Mouse (Mus musculus) cerebellum, postnatal 25 days (tissue): ENCODE measurements at regions not wholly inside any gene's neighbourhood (a gene's known extent, or its start where the extent isn't known, plus 50 kb on each side); places are given as distances from the start of the nearest gene placed in this dataset.
A peak's percentile ranks its signal among the peaks of the same experiment; 100 is the strongest.
"Not testable (repeated sequence)": the region's sequence is repeated elsewhere in the genome, so short reads cannot be mapped to it uniquely, and the experiment has no call there.

Experiments
- DNase-seq, 2 experiments: peaks; one replicate each; pipeline ENCODE4 v3.0.0; 2021; ENCODE audit warnings: mixed read lengths in 2 of 2

GRCm38 (mm10) chr4:8084954-8085639, 153.7 kb downstream of the Car8 start:
- peak; percentile 53 to 78 for DNase-seq

GRCm38 (mm10) chr4:8079349-8079748, 159.5 kb downstream of the Car8 start:
- no peak for DNase-seq

GRCm38 (mm10) chr4:8072989-8073573, 165.8 kb downstream of the Car8 start:
- DNase-seq: no peak

DNA sequence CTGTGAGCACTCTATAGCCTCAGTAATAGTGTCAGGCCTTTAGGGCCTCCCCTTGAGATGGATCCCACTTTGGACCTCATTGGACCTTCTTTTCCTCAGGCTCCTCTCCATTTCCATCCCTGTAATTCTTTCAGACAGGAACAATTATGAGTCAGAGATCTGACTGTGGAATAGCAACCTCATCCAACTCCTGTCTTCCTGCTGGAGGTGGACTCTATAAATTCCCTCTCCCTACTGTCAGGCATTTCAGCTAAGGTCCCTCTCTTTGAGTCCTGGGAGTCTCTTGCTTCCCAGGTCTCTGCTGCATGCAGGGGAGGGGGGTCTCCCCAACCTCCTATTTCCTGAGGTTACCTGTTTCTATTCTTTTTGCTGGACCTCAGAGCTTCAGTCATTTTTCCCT, 168.1 kb downstream of the Car8 start:
- not testable (repeated sequence) for DNase-seq

DNA sequence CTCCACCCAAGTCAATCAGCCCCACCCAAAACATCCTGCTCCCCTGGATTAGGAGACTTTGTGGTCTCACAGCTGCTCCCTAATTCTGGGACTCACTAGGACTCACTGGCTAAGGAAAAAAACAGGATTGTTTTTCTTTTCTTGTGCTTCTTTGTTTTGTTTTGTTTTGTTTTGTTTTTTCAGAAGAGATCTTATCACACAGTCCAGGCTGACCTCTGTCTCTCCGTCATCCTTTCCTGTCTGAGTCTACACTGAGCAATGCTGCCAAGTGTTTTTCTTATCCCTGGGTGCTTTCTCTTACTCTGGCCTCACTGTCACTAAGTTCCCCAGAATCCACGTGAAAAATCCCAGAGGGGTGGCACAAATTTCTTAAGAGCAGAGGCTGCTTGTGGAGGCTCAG, 170.8 kb downstream of the Car8 start:
- DNase-seq: no peak

GRCm38 (mm10) chr4:8041776-8042175, 197.1 kb downstream of the Car8 start:
- DNase-seq: no peak

GRCm38 (mm10) chr4:8037863-8038262, 201.0 kb downstream of the Car8 start:
- DNase-seq: no peak

- DNase-seq: not testable (repeated sequence)
Observed at GRCm38 (mm10) chr4:8033402-8033801, 205.4 kb downstream of the Car8 start.

DNA sequence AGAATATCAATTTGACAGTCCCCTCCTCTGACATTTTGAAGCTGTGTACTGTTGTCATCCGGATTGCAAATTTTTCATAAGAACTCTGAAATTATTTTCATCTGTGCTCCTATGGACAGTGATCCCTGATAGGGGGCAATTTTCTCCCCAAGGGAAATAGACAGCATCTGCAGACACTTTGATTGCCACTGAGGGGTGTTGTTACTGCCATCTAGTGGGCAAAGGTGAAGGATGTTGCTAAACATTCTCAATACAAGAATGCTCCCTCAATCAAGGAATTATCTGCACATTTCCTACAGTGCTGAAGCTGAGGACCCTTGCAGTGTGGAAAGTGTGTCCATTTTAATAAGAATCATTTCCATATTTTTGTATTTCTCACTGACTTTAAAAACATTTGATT, 233.7 kb downstream of the Car8 start:
- peak; percentile 8 to 41 for DNase-seq

DNA sequence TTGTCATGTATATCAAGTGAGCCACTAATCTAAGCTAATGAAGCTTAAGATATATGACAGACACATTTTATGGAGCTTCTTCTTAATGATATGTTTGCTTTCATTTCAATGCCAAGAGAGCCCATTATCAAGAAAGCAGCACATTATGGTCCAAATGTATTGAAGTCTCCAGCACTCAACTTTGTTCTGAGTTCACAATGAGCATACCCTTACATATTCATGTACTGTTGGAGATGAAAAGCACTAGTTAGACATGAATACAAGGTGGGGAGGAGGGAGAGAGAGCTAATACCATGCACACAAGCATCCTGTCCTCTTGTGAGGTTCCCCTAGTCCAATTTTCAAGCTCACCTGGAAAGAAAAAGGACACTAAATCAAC, 241.3 kb downstream of the Car8 start:
- DNase-seq: no peak

- DNase-seq: no peak
Observed at GRCm38 (mm10) chr4:7996923-7997574, 241.8 kb downstream of the Car8 start.

- DNase-seq: no peak
Observed at GRCm38 (mm10) chr4:7992944-7993343, 245.9 kb downstream of the Car8 start.

DNA sequence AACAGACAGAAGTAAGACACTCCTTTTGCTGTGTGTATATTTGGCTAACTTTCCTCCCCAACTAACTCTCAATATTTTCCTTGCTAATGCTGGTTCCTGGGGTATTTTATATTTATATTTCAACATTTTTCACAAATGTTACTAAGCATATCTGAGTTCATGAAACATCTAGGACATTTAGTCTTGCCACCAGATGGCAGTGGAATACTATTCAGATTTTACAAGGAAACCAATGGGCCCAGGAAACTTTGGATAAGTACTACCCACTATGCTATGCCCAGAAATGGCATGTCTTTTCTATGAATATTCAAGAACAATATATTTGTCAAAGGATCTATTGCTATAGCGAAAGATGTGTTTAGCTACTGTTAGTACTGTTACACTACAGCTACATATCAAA, 251.1 kb downstream of the Car8 start:
- DNase-seq: no peak

- no peak for DNase-seq
Observed at GRCm38 (mm10) chr4:7987346-7987745, 251.5 kb downstream of the Car8 start.

DNA sequence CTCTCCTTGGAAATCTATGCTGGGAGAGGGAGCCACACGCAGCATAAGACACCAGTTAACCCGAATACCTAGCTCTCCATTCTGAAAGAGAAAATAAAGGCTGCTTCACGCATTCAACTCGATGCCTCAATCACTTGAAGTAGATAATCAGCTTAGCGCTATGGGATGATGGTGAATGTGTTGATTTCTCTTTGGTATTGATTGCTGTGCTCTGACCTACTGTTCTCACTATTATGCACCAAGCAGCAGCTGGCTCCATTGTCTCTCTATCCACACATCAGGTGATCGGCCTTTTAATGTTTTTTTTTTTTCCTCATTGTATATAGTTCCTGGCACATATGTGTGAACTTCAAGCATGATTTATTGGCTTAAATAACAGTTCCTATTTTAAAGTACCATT, 254.0 kb downstream of the Car8 start:
- DNase-seq: no peak

- DNase-seq: no peak
Observed at GRCm38 (mm10) chr4:7979772-7980351, 259.0 kb downstream of the Car8 start.

DNA sequence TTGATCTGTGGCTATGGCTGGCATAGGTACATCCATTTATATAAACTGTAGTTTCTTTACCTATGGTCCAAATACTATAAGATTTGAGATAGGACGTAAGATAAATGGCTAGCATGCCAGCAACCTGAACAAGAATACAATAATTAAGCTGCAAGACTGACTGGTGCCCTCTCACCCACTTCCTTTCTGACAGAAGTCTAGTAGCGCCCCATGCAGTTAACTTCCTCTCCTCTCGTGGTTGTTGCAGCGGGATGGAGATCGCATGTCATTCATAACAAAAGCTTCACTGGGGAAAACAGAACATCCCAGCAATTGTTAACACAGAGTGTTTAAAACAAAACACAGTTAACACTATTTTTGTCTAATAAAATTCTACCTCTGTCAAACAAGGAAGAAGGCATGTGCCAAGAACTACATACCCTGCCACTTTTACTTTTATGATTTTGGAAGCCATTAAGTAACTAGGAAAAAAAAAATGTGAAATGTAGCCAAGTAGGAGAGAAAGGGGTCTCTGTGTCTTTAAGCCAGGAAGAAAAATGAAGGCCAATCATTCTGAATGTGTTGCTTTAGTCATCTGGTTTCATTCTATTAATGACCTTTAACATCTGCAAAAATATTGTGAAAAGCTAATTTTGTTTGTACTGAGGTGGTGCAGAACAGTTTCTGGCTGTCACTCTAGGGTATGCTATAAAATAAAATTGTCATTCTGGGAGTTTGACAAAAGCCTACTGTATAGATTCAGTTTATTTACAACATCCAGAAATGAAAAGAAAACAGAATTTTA, 261.0 kb downstream of the Car8 start:
- DNase-seq: no peak

- no peak for DNase-seq
Observed at GRCm38 (mm10) chr4:7970272-7970671, 268.6 kb downstream of the Car8 start.

DNA sequence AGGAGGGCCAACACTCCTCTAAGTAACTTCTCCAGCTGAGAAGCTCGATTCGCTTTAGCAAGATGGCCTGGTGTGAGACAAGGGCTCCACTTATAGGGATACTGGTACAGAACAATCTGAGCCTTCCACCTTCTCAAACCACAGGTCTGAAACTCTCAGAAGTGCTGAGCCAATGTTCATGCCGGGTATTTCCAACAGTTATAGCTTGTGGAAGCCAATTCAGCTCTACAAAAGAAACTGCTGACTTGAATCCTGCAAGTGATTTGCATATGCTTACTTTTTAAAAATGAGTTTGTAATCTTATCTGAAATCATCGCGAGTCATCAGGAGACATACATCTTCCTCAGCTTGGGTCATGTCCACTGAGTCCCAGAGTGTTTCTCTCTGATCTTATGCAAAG, 273.2 kb downstream of the Car8 start:
- no peak for DNase-seq

DNA sequence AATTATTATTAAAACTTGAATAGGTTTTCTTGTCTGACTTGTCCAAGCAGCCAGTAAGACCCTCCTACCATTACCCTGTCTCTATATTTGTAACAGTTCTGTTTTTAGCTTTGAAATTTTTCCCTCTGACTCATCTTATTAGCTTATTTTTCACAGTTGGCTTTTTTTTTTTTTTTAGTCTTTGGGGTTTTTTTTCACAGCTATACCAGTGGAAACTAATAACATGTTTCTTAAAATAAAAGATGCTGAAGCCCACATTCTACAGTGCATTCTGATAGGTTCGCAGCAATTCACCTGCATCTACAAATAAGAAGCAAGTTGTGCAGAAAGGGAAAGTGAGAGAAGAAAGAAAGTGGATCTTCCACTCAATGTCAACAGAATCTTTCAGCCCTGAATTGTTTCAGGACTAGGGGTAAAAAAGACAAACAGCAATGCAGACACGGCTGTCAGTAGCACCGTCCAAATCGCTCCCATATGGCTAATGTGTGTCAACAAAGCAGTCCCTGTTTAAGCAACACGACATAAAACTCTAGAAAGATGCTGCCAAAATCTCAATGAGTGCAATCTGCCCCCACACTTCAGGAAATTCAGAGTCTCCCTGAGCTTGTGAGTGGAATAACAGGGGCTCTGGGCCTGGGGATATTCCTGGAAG, 277.2 kb downstream of the Car8 start:
- DNase-seq: no peak

- no peak for DNase-seq
Observed at GRCm38 (mm10) chr4:7960335-7960734, 278.5 kb downstream of the Car8 start.

GRCm38 (mm10) chr4:7948020-7948419, 290.8 kb downstream of the Car8 start:
- DNase-seq: no peak

DNA sequence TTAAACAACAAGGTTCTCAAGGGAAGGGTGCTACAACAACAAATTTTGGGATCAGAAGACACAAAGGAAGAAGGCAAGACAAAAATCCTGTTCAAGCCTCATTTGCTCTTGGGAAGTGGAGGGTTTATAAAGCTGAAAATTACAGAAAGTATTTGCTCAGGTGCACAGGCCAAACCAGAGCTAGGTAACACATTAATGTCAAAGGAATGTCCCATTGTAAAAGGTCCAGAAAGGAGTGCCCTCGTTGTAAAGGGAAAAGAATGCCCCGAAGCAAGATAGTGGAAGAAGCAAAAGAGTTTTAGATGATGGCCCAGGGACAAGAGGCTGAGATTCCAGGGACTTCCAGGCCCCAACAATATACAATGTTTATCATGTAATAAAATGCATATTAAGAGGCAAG, 317.3 kb downstream of the Car8 start:
- no peak for DNase-seq
